Mouse (Mus musculus) small intestine, adult 2 months (tissue): ENCODE data around the gene Krtap4-2.

Experiments used
- CTCF ChIP-seq: fragments of 200-500 bp; IDR thresholded peaks from 2 replicates; pipeline ENCODE4 v1.5.1; 2012; ENCODE audit warnings: low read depth, mild to moderate bottlenecking, control low read depth, inconsistent platforms, low read length, moderate library complexity, mixed read lengths; ENCODE audit not compliant: insufficient replicate concordance, insufficient read length; ENCODE audit errors: extremely low read depth
- POLR2A ChIP-seq: fragments of 200-500 bp; IDR thresholded peaks from 2 replicates; pipeline ENCODE4 v1.6.1; 2012; ENCODE audit warnings: low read depth, mild to moderate bottlenecking, control low read depth, inconsistent platforms, low read length, moderate library complexity

- no peak for TF ChIP-seq POLR2A
- no peak for TF ChIP-seq CTCF
Measured at GRCm38 (mm10) chr11:99657051-99657450, 22.2 kb upstream of the Krtap4-2 start.
